Mouse (Mus musculus): ENCODE data around the gene Hist1h2ab.

Hist1h2ab gene

DNA sequence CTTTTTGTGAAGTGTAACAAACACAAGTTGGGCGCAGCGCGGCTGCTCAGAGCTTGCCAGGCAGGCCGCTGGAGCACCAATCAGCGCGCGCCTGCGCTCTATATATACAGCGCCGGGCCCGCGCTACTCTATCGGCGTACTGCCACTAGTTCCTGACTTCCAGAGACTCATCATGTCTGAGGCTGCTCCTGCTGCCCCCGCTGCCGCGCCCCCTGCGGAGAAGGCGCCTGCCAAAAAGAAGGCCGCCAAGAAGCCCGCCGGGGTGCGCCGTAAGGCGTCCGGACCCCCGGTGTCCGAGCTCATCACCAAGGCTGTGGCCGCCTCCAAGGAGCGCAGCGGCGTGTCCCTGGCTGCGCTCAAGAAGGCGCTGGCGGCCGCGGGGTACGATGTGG is 12.3 kb upstream of the Hist1h2ab start, which contains the start of gene Hist1h1c:
Hist1h1c (plus strand) TSS at position 132 of the 392 bp plus-strand sequence.
- DNase-seq: peak; percentile 84

DNA sequence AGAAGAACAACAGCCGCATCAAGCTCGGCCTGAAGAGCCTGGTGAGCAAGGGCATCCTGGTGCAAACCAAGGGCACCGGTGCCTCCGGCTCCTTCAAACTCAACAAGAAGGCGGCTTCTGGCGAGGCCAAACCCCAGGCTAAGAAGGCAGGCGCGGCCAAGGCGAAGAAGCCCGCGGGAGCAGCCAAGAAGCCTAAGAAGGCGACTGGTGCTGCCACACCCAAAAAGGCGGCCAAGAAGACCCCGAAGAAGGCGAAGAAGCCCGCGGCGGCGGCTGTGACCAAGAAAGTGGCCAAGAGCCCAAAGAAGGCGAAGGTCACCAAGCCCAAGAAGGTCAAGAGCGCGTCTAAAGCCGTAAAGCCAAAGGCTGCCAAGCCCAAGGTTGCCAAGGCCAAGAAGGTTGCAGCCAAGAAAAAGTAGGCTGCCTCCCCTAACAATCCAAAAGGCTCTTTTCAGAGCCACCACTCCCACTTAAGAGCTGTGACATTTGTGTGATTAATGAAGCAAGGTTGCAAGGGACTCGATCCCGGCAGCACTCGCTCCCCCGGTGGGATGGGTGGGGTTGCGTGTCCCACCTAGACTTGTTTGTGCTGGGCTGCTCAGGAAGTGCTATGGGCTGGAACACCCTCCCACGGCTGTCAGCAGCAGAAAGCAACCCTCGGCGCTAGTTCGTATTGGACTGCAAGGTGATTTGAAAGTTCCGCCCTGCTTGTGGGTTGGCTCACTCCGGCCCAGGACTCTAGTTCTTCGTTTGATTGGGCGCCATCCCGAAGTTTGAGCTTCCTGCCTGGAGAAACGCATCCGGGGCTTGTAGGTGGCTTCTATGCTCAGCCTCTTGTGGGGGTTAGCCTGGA is 11.6 kb upstream of the Hist1h2ab start:
- peak; percentile 83 for DNase-seq

DNA sequence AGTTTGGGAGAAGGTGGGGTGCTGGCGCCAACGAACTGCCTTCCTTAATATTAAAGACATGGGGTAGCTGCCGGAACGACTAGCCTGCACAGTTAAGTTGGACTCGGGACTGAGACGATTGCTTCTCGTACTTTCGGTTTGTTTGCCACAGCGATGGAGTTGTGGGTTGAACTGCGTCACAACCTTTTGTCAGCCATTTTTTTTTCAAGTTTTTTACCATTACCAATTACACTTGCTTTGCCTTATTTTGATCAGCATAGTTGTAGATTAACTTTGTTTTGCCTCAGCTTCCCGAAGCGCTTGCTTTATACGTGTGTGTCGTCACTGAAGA is 11.0 kb upstream of the Hist1h2ab start:
- no peak for DNase-seq

DNA sequence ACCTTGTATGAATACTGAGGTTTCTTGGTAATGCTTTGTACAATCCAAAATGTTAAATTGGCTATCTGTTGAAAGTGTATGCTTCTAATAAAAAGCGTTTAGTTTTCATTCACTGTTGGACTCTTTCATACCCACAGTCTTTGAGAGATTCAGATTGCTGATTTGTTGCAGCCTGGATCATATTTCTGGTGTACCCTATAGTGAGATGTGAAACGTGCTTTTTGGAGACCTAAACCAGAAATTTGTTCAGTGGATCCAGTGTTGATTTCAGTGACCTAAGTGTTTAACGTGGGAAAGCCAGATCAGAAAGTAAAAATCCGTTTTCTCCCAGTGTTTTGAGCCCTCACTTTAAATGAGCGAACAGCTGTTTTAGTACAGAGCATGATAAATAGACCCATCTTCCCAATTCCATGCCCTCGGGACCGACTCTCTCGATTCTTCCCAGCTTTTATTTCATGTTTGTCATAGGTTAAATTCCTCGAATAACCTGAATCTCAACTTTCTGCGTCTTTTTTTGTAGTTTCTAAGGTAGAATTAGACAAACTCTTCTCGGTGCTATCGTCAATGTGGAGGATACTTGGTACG is 10.6 kb upstream of the Hist1h2ab start:
- no peak for DNase-seq

DNA sequence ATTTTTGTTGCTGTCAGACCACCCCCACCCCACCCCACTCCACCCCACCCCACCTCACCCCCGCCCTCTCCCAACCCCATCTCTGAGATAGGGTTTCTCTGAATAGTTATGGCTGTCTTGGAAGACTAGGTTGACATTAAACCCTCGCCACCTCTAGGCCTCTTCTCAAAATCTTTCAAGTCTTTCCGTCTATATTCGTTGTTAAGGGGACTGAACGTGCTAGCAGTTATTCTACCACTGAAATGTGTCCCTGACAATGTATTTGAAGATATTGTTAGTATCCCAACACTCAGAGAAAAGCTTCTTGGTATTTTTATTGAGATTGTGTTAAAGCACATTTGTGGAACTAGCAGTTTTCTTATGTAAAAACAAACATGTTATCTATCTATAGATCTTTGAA is 10.0 kb upstream of the Hist1h2ab start:
- DNase-seq: no peak

DNA sequence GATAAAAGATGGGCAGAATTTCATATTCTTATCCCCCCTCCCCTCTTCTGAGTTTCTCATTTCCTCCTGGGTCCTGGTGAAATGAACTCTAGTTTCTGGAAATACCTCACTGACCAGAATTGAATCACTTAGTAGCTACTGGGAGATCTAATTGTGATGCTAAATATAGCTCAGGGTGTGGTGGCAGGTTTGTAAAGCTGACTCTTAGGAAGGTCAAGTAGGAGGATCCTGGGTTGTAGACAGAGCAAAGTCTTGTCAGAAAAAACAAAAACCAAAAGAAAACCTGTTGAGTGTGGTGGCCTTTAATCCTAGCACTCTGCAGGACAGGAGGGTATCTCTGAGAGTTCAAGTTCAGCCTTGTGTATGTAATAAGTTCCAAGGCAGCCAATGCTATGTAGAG is 8.9 kb upstream of the Hist1h2ab start:
- no peak for DNase-seq

DNA sequence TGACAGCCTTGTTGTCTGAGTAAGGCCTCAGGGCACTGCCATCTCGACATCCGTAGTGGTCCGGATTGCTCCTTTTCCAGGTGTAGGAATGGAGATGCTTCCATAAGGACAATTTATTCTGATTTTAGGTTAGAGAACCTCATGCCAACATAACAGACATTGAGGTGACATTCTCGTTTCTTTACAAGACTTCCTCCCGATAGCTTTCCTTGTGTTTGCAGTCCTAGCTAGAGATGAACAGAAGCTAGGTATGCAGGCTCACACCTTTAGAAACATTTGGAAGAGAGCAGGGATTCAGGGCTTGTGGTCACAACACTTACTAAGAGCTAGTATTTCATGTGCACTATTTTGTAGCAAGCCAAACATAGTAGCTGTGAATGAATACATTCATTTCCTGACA is 7.7 kb upstream of the Hist1h2ab start:
- DNase-seq: no peak

DNA sequence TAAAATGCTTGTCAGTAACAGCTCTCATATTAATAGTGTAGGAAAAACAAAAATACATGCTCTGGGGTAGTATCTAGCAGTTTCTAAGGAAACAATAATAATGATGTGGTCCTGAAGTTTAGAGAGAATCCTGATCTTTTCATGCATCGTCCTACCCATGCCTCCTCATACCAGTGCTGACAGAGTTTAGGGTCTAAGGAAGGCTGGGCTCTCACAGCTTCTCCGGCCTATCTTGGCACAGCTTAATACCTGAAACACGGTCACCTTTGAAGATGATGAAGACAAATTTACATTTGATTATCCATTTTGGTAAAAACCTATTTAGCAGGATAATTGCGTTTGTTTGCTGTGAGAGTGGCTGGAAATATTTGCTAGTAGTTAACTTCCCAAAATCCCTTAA is 7.0 kb upstream of the Hist1h2ab start:
- DNase-seq: no peak

DNA sequence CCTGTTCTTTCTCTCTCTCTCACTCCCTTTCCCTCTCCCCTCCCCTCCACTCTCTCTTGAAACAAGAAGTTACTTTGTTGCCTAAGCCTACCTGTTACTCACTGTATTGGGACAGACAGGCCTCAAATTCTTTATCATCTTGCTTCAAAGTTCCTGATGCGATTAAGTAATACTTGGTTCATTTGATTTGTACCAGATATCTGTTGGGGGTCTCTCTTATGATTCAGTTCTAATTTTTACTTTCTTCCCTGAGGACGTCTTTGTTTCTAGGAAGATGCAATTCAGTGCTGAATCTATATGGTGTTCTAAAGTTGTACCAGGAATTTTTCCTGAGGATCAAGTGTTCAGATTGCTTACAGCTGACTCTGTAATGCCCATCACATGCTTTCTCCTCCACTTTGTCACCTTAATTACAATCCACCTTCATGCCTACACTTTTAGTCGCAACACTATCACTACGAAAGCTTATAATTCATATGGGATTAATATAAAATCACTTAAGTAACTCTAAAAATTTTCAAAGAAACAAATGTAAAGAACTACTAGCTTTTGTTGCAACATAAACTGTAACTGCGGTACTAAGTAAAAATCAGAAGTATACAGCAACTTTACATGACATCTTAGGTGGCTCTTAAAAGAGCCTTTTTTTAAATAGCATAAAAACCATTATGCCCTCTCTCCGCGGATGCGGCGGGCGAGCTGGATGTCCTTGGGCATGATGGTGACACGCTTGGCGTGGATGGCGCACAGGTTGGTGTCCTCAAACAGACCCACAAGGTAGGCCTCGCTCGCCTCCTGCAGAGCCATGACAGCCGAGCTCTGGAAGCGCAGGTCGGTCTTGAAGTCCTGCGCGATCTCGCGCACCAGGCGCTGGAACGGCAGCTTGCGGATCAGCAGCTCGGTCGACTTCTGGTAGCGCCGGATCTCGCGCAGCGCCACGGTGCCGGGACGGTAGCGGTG is 6.2 kb upstream of the Hist1h2ab start:
- DNase-seq: no peak

DNA sequence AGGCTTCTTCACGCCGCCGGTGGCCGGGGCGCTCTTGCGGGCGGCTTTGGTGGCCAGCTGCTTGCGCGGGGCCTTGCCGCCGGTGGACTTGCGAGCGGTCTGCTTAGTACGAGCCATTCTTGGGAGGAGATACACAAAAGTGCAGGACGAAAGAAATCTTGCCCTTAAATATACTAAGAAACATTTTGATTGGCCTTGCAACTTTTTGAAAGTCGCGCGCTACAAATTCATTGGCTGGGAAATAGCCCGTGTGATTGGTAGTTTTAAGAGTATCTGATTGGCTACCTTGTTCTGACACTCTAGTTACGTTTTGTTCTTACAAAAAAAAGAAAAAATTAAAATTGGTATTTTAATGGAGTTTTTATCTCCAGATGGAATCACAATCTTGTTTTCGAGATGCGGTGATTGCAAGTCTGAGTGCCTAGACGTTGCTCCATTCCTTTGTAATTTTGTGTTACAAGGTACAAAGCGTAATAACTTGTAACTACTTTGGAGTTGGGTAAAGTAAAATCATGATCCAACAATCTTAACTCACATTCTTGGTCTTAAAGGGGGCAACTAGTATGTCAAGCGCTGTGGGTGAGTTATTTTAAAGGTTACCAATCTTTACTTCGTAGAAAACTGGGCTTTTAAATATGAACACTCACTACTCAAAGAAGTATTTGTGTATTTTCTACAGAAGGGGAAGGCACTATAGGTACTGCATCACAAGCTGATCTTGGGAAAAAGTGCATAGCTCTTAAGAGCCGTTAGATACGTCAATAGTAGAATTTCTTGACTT is 5.4 kb upstream of the Hist1h2ab start, which contains the start of gene Hist1h3c:
Hist1h3c (minus strand) TSS at position 222 of the 781 bp plus-strand sequence.
- DNase-seq: peak; percentile 87

DNA sequence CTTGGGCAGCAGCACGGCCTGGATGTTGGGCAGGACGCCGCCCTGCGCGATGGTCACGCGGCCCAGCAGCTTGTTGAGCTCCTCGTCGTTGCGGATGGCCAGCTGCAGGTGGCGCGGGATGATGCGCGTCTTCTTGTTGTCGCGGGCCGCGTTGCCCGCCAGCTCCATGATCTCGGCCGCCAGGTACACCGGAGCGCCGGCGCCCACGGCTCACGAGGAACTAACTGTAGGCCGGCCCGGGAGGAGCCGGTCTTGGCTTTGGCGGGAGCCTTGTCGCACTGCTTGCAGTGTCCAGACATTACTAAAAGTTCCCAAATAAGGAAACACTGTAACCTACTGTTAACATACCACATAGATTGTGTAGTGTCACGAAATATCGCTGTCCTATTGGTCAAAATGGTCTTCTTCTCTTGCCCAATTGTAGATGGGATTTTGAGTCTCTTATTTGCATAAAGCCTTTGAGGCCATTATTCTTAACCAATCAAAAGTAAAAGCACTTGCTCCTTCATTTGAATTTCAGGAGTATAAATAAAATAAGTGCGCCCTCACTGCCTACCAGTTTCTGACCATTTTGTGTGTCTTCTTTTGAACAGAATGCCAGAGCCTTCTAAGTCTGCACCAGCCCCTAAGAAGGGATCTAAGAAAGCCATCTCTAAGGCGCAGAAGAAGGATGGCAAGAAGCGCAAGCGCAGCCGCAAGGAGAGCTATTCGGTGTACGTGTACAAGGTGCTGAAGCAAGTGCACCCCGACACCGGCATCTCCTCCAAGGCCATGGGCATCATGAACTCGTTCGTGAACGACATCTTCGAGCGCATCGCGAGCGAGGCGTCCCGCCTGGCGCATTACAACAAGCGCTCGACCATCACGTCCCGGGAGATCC is 4.5 kb upstream of the Hist1h2ab start, which contains the start of gene Hist1h2bb:
Hist1h2bb (plus strand) TSS at position 534 of the 880 bp plus-strand sequence.
- DNase-seq: peak; percentile 51

DNA sequence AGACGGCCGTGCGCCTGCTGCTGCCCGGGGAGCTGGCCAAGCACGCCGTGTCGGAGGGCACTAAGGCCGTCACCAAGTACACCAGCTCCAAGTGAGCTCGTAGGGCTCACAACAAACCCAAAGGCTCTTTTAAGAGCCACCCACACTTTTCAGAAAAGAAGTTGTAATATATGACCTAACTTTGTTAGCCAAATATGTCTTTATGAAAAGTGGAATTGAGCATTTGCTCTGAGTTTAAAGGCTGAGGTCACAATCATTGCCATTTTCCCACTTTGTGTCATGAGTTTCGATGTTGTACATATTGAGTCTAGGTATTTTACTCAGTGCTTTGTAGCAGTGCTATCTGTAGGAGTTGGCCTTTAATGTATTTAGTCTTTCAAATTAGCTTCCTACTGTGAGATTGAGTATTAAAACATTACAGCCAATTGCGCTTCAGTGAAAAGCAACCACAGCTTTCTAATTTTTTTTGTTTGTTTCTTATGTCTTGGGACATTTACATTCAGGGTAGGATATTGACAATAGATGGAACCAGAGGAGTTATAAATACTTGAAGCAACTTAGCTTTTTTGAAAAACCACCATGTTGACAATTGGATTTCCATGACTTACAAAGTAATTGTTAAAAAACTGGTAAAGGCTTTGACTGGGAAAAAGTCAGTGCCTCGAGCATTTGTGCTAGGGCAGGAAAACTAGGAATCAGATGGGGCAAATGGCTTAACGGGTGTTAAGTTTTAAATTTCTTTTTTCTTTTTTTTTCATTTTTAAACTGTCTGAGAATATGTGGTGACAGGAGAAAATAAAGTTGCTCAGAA is 3.6 kb upstream of the Hist1h2ab start:
- no peak for DNase-seq

DNA sequence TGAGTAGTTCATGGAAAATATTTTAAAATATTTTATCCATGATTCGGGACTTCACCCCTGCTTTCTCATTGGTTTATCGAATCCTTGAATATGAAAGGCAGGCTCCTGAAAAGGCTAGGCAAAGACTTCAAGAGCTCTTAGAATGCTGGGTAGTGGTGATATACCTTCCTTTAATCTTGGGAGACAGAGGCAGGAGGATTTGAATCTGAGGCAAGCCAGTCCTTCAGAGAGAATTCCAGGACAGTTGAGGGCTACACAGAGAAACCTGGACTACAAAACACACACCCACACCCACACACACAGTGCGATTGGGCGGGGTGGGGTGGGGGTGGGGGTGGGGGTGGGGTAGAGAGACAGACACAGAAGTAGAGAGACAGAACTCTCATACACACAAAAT is 3.0 kb upstream of the Hist1h2ab start:
- no peak for DNase-seq

DNA sequence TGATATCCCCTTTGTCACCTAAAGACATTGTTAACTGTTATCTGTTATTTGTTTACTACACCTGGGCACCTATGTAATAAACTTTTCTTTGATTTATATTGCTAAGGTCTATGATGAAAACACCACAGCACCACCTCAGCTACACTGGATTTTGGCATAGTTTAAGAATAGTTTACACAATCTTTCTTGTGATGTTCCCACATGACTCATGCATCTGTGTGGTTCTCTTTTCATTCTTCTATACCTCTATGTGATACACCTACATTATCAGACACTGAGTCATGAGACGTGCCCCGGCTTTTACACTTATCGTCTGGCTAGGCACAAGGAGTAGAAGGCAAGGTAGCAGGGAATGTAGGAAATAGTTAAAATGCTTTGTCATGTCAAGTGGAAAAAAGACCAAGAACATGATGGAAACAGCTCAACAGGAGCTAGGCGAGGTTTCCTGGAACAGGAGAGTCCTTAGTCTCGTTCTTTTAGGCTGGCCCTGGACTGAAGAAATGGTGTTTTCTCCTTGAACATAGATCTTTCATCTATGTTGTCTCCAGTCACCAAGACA is 1.3 kb upstream of the Hist1h2ab start:
- no peak for DNase-seq

DNA sequence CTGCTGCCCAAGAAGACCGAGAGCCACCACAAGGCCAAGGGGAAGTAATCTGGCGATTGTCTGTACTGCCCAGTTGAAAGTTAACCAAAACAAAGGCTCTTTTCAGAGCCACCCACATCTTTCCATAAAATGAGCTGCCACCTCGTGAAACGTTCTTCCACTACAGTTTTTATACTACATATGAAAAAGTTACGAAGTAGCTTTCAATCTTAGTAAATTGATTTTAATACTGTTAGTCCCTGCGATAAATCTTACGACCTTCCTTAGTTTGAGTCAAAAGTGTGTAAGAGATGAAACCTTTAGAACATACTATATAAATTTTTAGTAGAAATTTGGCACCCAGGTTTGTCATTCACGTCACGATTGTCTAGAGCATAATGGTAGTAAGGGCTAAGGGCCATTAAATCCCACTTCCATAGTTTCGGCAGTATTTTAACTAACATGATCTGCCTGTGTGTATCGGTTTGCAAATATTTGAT is 591 bp downstream of the Hist1h2ab start:
- no peak for DNase-seq

DNA sequence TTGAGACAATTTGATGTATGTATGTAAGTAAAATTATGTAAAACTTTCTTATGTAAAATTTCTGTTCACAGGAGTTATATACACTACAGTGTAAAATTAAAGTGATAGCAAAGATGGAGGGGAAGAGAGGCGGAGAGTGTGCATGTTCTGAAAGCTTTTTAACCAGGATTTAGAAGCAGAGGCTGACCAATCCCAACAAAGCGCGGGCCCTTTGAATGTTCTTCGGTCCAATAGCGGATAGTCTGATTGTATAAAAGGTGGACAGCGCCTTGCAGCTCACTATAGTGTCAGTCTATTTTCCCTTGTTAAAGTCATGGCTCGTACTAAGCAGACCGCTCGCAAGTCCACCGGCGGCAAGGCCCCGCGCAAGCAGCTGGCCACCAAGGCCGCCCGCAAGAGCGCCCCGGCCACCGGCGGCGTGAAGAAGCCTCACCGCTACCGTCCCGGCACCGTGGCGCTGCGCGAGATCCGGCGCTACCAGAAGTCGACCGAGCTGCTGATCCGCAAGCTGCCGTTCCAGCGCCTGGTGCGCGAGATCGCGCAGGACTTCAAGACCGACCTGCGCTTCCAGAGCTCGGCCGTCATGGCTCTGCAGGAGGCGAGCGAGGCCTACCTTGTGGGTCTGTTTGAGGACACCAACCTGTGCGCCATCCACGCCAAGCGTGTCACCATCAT is 1.3 kb downstream of the Hist1h2ab start, which contains the start of gene Hist1h3b:
Hist1h3b (plus strand) TSS at position 201 of the 675 bp plus-strand sequence.
- DNase-seq: peak; percentile 97

DNA sequence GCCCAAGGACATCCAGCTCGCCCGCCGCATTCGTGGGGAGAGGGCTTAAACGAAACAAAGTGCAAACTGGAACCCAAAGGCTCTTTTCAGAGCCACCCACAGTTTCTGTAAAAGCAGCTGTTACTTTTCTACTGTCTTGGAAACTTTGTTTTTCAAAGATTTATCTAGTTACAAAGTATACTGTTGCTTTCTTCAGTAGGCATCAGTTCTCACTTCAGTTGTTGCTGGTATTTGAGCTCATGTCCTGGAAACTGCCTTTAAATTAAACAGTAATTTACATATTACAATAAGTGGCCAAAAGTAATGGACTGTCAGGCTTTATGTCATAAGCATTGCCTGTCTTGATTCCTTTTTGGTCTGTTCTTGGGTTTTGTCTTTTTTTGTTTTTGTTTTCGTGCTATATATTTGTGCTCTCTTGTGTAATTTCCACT is 1.8 kb downstream of the Hist1h2ab start:
- no peak for DNase-seq

DNA sequence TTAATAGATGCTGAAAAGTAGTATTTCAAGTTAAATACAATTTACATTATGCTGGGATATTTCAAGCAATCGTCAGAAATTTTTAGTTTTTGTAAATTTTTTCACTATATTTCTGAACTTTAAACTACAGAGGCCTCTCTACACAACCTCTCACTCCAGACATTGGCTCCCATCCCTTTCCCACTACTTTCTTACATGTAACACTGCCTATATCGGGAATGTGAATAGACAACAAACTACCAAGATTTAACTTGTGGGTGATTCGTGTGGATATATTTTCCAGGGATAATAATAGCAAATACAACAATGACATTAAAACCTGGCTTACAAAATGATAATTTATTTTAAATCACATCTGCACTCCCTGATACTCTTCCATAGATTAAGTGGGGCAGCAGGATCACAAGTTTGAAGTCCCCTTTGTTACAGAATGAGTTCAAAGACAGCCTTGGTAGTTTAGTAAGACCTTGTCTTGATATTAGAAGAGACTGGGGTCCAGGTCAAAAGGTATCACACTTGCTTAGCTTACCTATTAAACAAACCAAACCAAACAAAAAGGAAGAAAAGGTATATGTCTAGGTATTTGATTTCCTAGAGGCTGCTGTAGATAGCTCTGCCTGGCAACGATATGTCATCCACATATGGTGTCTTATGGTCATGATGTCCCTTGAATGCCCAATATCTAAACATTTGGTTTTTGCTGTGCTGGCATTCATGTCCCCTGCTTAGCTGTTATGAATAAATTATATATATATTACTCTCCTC is 2.6 kb downstream of the Hist1h2ab start:
- DNase-seq: no peak

All from right cerebral cortex, postnatal 4 days (tissue).